Mouse (Mus musculus): ENCODE results near the gene Pim2. TPM values are rescaled to one million over a fixed set of nuclear protein-coding genes. Genes with fewer than 3 reads are reported as not detected.
"Not testable (repeated sequence)": the region's sequence is repeated elsewhere in the genome, so short reads cannot be mapped to it uniquely, and the experiment has no call there.

The Pim2 gene
- total RNA-seq, 2 experiments from 2014 or later, result 1.9 to 2.0 TPM

GRCm38 (mm10) chrX:7868506-7868905 is 9.6 kb upstream of the Pim2 start:
- intact Hi-C loops (cut with DNase I), result no loop called here
- DNase-seq, result no peak
- no peak overlapping the region for H3K27ac ChIP-seq
- no peak for TF ChIP-seq CTCF (IDR thresholded peaks at IDR 0.05)
- H3K4me3 ChIP-seq, result no peak overlapping the region

DNA sequence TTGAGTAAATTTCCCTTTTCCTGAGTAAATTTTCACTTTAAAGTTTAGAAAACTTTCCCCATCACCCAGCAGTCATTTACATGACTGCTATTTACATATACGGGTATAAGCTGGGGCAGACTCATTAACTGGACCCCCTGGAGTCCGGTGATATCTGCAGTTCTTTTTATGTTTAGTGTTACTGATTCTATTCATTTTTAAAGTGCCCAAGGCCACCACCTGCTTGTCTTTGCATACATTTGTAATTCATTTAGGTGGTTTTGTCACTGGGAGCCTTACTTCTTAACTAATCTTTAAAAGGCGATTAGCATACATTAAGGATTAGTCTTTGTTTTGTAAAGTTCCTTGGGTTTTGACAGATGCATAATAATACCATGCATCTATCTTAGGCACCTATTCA is 8.2 kb upstream of the Pim2 start:
- TF ChIP-seq CTCF (IDR thresholded peaks at IDR 0.05), result no peak
- intact Hi-C loops (cut with DNase I), result no loop called here
- Histone ChIP-seq H3K27ac (no peak overlapping the region), H3K4me3 (no peak overlapping the region)
- DNase-seq, result no peak

DNA sequence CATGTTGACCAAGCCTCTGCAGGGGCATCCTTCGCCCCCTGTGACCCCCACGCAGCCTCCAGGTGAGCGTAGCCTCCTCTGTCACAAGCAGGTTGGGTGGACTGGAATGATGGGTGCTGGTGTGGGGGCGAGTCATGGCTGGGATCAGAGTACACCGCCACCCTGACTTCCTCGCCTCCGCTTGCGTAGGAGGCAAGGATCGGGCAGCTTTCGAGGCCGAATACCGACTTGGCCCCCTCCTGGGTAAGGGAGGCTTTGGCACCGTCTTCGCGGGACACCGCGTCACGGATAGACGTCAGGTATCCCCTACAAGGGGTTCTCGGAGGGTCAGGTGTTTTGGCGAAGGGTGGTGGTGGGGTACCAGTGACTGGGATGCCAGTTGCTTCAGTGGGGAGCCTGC is 433 bp downstream of the Pim2 start:
- intact Hi-C loops (cut with DNase I), result loop anchor here (5.0 kb wide), 1 partner anchor 36 kb away; the partner anchor contains the start of gene Otud5
- DNase-seq, result peak; percentile 30
- Histone ChIP-seq H3K27ac (peak overlapping the region; percentile 74; the same call in 1 of the 2 replicates), H3K4me3 (peak overlapping the region; percentile 79)
- TF ChIP-seq CTCF (IDR thresholded peaks at IDR 0.05), result no peak

- intact Hi-C loops (cut with DNase I), result loop anchor here (5.0 kb wide), 1 partner anchor 38 kb away; the partner anchor contains the start of gene Otud5
- peak; percentile 58 for TF ChIP-seq CTCF (IDR thresholded peaks at IDR 0.05)
- Histone ChIP-seq H3K4me3 (peak overlapping the region; percentile 64), H3K27ac (peak overlapping the region; percentile 69)
- DNase-seq, result peak; percentile 68
These were observed 1.8 kb downstream of the Pim2 start for GRCm38 (mm10) chrX:7879819-7880218.

GRCm38 (mm10) chrX:7883841-7884567 is 5.9 kb downstream of the Pim2 start, which contains the start of gene Slc35a2:
Gene Slc35a2, plus strand, starts transcription at chrX:7884028.
- Histone ChIP-seq H3K27ac (peak within 1 kb of the TSS; percentile 93), H3K4me3 (peak within 1 kb of the TSS; percentile 78)
- peak; percentile 92 for DNase-seq
- intact Hi-C loops (cut with DNase I), result no loop called here
- peak; percentile 0; the same call in 1 of the 2 replicates for TF ChIP-seq CTCF (IDR thresholded peaks at IDR 0.05)

DNA sequence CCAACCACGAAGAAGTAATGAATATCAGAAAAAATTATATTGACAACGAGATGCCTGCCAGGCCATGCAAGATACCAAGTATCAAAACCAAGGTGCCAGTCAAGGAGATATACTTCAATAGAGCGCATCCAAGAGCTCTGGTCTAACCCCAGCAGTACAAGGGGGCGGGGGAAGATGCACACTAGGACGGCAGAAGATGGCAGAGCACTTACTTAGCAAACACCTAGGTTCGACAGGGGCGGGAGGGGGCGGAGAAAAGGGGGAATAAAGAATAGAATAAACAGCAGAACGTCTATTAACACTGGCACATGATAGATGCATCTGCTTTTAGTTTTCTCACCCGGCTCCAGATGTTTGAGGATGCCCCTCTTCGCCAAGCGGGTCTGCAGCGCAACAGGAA is 20.1 kb downstream of the Pim2 start:
- Histone ChIP-seq H3K4me3 (peak overlapping the region; percentile 77), H3K27ac (peak overlapping the region; percentile 93)
- intact Hi-C loops (cut with DNase I), result no loop called here
- TF ChIP-seq CTCF (IDR thresholded peaks at IDR 0.05), result no peak
- DNase-seq, result no peak

GRCm38 (mm10) chrX:7898880-7899874 is 21.1 kb downstream of the Pim2 start, which contains the start of the genes Pqbp1 and Timm17b:
Gene Pqbp1, minus strand, starts transcription at chrX:7899269.
Gene Timm17b, plus strand, starts transcription at chrX:7899357.
- Histone ChIP-seq H3K27ac (peak within 1 kb of the TSS; percentile 93), H3K4me3 (peak within 1 kb of the TSS; percentile 77)
- no peak for TF ChIP-seq CTCF (IDR thresholded peaks at IDR 0.05)
- peak; percentile 92 for DNase-seq
- intact Hi-C loops (cut with DNase I), result no loop called here

DNA sequence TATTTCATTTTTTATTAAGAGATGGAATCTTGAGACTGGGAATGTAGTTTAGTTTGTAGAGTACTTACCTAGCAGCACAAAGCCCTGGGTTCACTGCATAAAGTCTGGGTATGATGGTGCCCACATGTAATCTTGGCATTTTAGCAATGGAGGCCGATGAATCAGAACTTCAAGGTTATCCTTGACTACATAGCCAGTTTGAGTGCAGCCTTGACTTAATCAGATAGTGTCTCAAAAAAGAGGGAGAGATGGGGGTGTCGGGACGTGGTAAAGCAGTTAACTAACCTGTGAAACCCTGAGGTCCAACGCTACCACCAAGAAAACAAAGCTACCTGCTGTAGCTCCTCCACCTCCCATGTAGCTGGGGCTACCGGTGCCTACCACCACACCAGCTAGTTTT is 26.4 kb downstream of the Pim2 start:
- intact Hi-C loops (cut with DNase I), result no loop called here
- no peak overlapping the region for H3K4me3 ChIP-seq
- no peak for TF ChIP-seq CTCF (IDR thresholded peaks at IDR 0.05)
- H3K27ac ChIP-seq, result no peak overlapping the region
- DNase-seq, result no peak

GRCm38 (mm10) chrX:7907735-7908134 is 29.7 kb downstream of the Pim2 start, which contains the start of gene Gm10491:
Gene Gm10491, minus strand, starts transcription at chrX:7907835.
- intact Hi-C loops (cut with DNase I), result no loop called here
- no peak within 1 kb of the TSS for H3K4me3 ChIP-seq
- no peak for DNase-seq
- no peak within 1 kb of the TSS for H3K27ac ChIP-seq
- no peak for TF ChIP-seq CTCF (IDR thresholded peaks at IDR 0.05)

DNA sequence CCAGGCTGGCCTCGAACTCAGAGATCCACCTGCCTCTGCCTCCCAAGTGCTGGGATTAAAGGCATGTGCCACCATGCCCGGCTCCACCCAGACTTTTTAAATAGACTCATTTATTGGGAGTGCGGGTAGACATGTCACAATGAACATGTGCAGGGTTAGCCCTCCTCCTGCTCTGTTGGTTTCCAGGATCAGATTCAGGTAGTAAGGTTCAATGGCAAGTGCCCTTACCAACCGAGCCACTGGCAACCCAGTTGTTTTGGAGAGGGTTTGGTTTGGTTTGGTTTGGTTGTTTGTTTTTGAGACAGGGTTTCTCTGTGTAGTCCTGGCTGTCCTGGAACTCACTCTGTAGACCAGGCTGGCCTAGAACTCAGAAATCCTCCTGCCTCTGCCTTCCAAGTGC is 31.2 kb downstream of the Pim2 start, which contains the start of gene Gm10490:
TSS of gene Gm10490 (plus strand) at position 301 of the 400 bp plus-strand sequence.
- intact Hi-C loops (cut with DNase I); H3K27ac ChIP-seq; DNase-seq; H3K4me3 ChIP-seq: not testable (repeated sequence)

DNA sequence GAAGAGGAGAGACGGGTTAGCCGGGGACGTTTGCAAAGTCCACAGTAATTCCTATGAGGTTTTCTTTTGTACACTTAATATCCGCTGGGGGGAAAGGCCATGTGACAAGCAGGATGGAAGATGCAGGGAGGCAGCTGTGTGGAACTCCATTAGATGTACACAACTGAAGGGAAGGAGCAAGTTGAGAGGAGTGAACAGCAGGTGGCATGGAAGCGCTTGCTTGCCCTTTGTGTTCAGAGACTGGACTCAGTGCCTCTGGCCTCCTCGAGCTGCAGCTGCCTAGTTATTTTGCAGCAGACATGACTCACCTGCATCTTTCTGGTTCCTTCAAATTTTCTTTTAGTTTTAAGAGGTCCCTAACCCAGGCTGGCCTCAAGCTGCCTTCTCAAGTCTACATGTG is 32.4 kb downstream of the Pim2 start:
- no peak overlapping the region for H3K4me3 ChIP-seq
- DNase-seq, result no peak
- H3K27ac ChIP-seq, result no peak overlapping the region
- peak; percentile 5; the same call in 1 of the 2 replicates for TF ChIP-seq CTCF (IDR thresholded peaks at IDR 0.05)
- intact Hi-C loops (cut with DNase I), result loop anchor here (5.0 kb wide), 1 partner anchor 107 kb away; the partner anchor contains the start of gene Glod5

DNA sequence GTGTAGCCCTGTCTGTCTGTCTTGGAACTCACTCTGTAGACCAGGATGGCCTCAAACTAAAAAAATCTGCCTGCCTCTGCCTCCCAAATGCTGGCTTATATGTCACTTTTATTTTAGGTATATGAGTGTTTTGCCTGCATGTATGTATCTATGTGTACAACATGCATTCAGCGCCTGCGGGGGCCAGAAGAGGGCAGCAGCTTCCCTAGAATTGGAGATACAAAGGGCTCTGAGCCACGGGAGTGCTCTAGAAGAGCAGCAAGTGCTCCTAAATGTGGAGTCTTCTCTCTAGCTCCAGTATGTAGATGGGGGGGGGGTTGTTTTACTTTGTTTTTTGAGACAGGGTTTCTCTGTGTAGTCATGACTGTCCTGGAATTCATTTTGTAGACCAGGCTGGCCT is 37.6 kb downstream of the Pim2 start:
- H3K4me3 ChIP-seq; intact Hi-C loops (cut with DNase I); DNase-seq; H3K27ac ChIP-seq: not testable (repeated sequence)
- TF ChIP-seq CTCF (IDR thresholded peaks at IDR 0.05), result peak; percentile 38

GRCm38 (mm10) chrX:7917960-7918359 is 39.9 kb downstream of the Pim2 start:
- H3K4me3 ChIP-seq; DNase-seq; H3K27ac ChIP-seq; intact Hi-C loops (cut with DNase I): not testable (repeated sequence)

Data from gastrocnemius, adult 2 months (tissue).